Mouse (Mus musculus): ENCODE measurements around the gene Pla1a. TPM values are rescaled to one million over a fixed set of nuclear protein-coding genes. Genes with fewer than 3 reads are reported as not detected.

The Pla1a gene
- total and polyA plus RNA-seq, 2 experiments from 2014 or later: 1.0 to 1.7 TPM

- H3K9me3 ChIP-seq (ENCODE audit: low read length): no peaks in the 10 kb centered on the region
- no peaks in the 10 kb centered on the region for H3K27me3 ChIP-seq (ENCODE audit: insufficient read depth, low read length)
- no peak overlapping the region for H3K4me2 ChIP-seq (ENCODE audit: low read depth, low read length)
- H3K4me3 ChIP-seq (ENCODE audit: low read length): no peak overlapping the region
- no peak overlapping the region for H3K27ac ChIP-seq
- TF ChIP-seq CTCF (IDR thresholded peaks at IDR 0.05; ENCODE audit: low read depth): no peak
- WGBS: 91% methylated on average over 9 of the region's 9 CpGs
- no peaks in the 10 kb centered on the region for H3K4me1 ChIP-seq (ENCODE audit: insufficient read depth, low read length)
- ATAC-seq (no peak), DNase-seq (ENCODE audit: low spot score) (no peak)
- no peak overlapping the region for H3K9ac ChIP-seq (replicated peaks; ENCODE audit: low read length)
- H3K36me3 ChIP-seq (ENCODE audit: insufficient read depth, low read length): no peaks in the 10 kb centered on the region
Observed at GRCm38 (mm10) chr16:38474677-38475286, 41.8 kb upstream of the Pla1a start.

GRCm38 (mm10) chr16:38473661-38474060, 40.7 kb upstream of the Pla1a start:
- no peak overlapping the region for H3K27ac ChIP-seq
- no peaks in the 10 kb centered on the region for H3K4me1 ChIP-seq (ENCODE audit: insufficient read depth, low read length)
- no peak overlapping the region for H3K4me3 ChIP-seq (ENCODE audit: low read length)
- no peaks in the 10 kb centered on the region for H3K36me3 ChIP-seq (ENCODE audit: insufficient read depth, low read length)
- no peak overlapping the region for H3K4me2 ChIP-seq (ENCODE audit: low read depth, low read length)
- H3K9ac ChIP-seq (replicated peaks; ENCODE audit: low read length): no peak overlapping the region
- ATAC-seq (no peak), DNase-seq (ENCODE audit: low spot score) (no peak)
- TF ChIP-seq CTCF (IDR thresholded peaks at IDR 0.05; ENCODE audit: low read depth): no peak
- H3K27me3 ChIP-seq (ENCODE audit: insufficient read depth, low read length): no peaks in the 10 kb centered on the region
- H3K9me3 ChIP-seq (ENCODE audit: low read length): no peaks in the 10 kb centered on the region
- WGBS: 91% methylated on average over 5 of the region's 5 CpGs

- no peak for TF ChIP-seq CTCF (IDR thresholded peaks at IDR 0.05; ENCODE audit: low read depth)
- 96% methylated on average over 5 of the region's 5 CpGs for WGBS
- Histone ChIP-seq H3K27me3 (ENCODE audit: insufficient read depth, low read length) (no peaks in the 10 kb centered on the region), H3K4me2 (ENCODE audit: low read depth, low read length) (no peak overlapping the region), H3K36me3 (ENCODE audit: insufficient read depth, low read length) (no peaks in the 10 kb centered on the region), H3K4me1 (ENCODE audit: insufficient read depth, low read length) (no peaks in the 10 kb centered on the region), H3K9ac (replicated peaks; ENCODE audit: low read length) (no peak overlapping the region), H3K4me3 (ENCODE audit: low read length) (no peak overlapping the region), H3K27ac (no peak overlapping the region), H3K9me3 (ENCODE audit: low read length) (no peaks in the 10 kb centered on the region)
- ATAC-seq: no peak
- DNase-seq (ENCODE audit: low spot score): no peak
Observed at GRCm38 (mm10) chr16:38472507-38472873, 39.5 kb upstream of the Pla1a start.

- no peak for ATAC-seq
- 74% methylated on average over 11 of the region's 11 CpGs for WGBS
- Histone ChIP-seq H3K4me3 (ENCODE audit: low read length) (no peak overlapping the region), H3K9me3 (ENCODE audit: low read length) (no peaks in the 10 kb centered on the region), H3K4me2 (ENCODE audit: low read depth, low read length) (no peak overlapping the region), H3K36me3 (ENCODE audit: insufficient read depth, low read length) (no peaks in the 10 kb centered on the region), H3K27me3 (ENCODE audit: insufficient read depth, low read length) (no peaks in the 10 kb centered on the region), H3K4me1 (ENCODE audit: insufficient read depth, low read length) (no peaks in the 10 kb centered on the region), H3K27ac (no peak overlapping the region), H3K9ac (replicated peaks; ENCODE audit: low read length) (no peak overlapping the region)
- DNase-seq (ENCODE audit: low spot score): no peak
- no peak for TF ChIP-seq CTCF (IDR thresholded peaks at IDR 0.05; ENCODE audit: low read depth)
Observed at GRCm38 (mm10) chr16:38471697-38472506, 39.0 kb upstream of the Pla1a start.

GRCm38 (mm10) chr16:38469437-38469836, 36.5 kb upstream of the Pla1a start:
- ATAC-seq (no peak), DNase-seq (ENCODE audit: low spot score) (no peak)
- TF ChIP-seq CTCF (IDR thresholded peaks at IDR 0.05; ENCODE audit: low read depth): no peak
- no peaks in the 10 kb centered on the region for H3K4me1 ChIP-seq (ENCODE audit: insufficient read depth, low read length)
- H3K4me2 ChIP-seq (ENCODE audit: low read depth, low read length): no peak overlapping the region
- no peaks in the 10 kb centered on the region for H3K9me3 ChIP-seq (ENCODE audit: low read length)
- no peak overlapping the region for H3K9ac ChIP-seq (replicated peaks; ENCODE audit: low read length)
- no peak overlapping the region for H3K4me3 ChIP-seq (ENCODE audit: low read length)
- WGBS: 71% methylated on average over 8 of the region's 8 CpGs
- no peaks in the 10 kb centered on the region for H3K36me3 ChIP-seq (ENCODE audit: insufficient read depth, low read length)
- H3K27ac ChIP-seq: no peak overlapping the region
- no peaks in the 10 kb centered on the region for H3K27me3 ChIP-seq (ENCODE audit: insufficient read depth, low read length)

- TF ChIP-seq CTCF (IDR thresholded peaks at IDR 0.05; ENCODE audit: low read depth): no peak
- DNase-seq (ENCODE audit: low spot score) (no peak), ATAC-seq (no peak)
- no peaks in the 10 kb centered on the region for H3K9me3 ChIP-seq (ENCODE audit: low read length)
- no peaks in the 10 kb centered on the region for H3K27me3 ChIP-seq (ENCODE audit: insufficient read depth, low read length)
- H3K27ac ChIP-seq: no peak overlapping the region
- H3K9ac ChIP-seq (replicated peaks; ENCODE audit: low read length): no peak overlapping the region
- no peaks in the 10 kb centered on the region for H3K36me3 ChIP-seq (ENCODE audit: insufficient read depth, low read length)
- H3K4me2 ChIP-seq (ENCODE audit: low read depth, low read length): no peak overlapping the region
- no peaks in the 10 kb centered on the region for H3K4me1 ChIP-seq (ENCODE audit: insufficient read depth, low read length)
- 38% methylated on average over 3 of the region's 3 CpGs for WGBS
- no peak overlapping the region for H3K4me3 ChIP-seq (ENCODE audit: low read length)
Observed at GRCm38 (mm10) chr16:38468706-38469018, 35.7 kb upstream of the Pla1a start.
